Mouse (Mus musculus) T-helper 2 cell (primary cell): ENCODE results near the gene Ccnyl1.

Source experiments
- in situ Hi-C: fragments of 300-600 bp; cut with MboI, MseI; formaldehyde crosslinking; loops from one replicate; pipeline ENCODE4 v1.15.1; 2025; ENCODE audit warnings: high pct_unique_total_duplicates

The Ccnyl1 gene

DNA sequence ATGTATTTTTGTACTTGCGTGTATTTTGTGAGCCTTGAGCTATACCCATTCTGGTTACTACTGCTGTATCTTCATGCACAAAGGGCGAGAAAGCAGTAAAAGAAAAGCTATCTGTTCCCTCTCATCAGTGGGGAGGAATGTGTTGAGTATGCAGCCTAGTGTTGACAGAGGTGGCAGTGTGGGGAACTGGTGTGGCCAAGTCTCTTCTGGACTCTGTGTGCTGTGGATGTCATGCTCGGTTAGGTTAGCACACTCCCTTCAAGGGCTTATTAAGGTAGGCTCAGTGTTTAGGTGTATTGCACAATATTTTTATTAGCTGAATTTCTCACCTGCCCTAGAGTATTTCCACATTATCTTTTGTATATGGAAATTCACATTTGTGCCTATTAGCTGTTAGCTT lies 11.5 kb downstream of the Ccnyl1 start:
- in situ Hi-C loops = no loop called here

DNA sequence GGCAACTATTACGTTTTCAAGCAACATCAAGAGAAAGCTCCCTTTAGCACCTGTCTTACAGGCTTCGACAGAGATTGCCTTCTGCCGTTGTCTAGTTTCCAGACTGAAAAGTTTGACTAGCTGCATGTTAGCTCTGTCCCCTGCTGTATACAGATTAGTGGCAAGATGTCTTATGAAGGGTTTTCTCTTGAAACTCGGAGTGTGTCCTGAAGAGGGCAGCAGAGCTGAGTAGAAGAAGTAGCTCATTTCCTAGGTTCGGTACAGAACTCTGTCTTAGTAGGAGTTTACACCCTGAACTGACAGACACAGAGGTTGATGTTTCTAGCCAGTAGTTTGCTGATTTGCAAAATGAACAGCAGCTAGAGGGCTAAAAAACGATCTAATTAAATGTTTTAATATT lies 15.0 kb downstream of the Ccnyl1 start:
- in situ Hi-C loops = loop anchor here (5.0 kb wide), 1 partner anchor 83 kb away; no protein-coding TSS in a partner anchor

DNA sequence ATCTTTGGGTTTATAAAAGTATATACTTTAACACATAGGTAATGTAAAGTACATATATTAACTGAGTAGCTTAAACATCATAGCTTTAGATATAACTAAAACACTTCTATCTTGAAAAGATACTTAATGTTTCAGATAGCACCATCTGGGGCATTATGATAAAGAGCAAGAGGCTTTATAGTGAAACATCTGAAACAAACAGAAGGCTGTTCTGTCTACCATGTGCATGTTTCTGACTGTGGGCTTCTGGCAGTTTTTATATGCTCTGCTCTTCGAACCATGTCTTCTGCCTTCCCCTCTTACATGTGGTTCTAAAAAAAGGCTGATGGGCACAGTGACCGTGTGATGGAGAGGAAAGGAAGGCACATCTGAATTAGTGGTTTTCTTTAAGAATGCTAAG lies 16.4 kb downstream of the Ccnyl1 start:
- in situ Hi-C loops = loop anchor here (5.0 kb wide), 1 partner anchor 84 kb away; no protein-coding TSS in a partner anchor

DNA sequence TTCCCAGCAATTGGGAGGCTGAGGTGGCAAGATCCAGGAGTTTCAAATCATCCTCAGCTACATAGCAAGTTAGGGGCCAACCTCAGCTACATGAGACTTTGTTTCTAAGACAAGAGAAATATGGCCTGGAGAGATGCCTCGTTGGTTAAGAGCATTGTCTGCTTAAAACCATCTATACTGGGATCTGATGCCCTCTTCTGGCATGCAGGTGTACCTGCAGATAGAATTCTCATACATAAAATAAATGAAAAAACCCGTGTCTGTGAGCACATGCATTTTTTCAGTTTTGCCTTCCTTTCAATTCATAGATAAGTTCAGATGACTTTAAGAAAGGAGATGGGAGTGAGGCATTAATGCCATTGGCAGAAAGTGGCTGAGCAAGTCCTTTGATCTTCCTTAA lies 19.6 kb downstream of the Ccnyl1 start:
- in situ Hi-C loops = loop anchor here (5.0 kb wide), 1 partner anchor 88 kb away; no protein-coding TSS in a partner anchor

GRCm38 (mm10) chr1:64712006-64712760 lies 21.9 kb downstream of the Ccnyl1 start:
- in situ Hi-C loops = no loop called here

DNA sequence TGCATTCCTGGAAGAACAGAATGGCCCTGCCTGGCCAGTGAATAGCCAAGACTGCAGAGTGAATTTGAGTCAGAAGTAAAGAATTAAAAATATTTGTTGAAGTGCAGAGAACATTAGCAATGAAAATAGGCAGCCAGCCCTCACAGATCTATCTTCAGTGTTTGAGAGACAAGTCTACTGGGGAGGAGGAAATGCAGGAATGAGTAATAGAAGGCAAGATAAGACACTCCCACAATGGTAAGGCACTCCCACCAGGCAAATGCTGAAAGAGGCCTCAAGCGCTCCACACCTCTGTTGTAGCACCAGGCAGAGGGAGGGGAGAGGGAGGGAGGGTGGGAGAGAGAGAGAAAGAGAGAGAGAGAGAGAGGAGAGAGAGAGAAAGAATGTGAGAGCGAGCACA lies 25.2 kb downstream of the Ccnyl1 start:
- in situ Hi-C loops = no loop called here

DNA sequence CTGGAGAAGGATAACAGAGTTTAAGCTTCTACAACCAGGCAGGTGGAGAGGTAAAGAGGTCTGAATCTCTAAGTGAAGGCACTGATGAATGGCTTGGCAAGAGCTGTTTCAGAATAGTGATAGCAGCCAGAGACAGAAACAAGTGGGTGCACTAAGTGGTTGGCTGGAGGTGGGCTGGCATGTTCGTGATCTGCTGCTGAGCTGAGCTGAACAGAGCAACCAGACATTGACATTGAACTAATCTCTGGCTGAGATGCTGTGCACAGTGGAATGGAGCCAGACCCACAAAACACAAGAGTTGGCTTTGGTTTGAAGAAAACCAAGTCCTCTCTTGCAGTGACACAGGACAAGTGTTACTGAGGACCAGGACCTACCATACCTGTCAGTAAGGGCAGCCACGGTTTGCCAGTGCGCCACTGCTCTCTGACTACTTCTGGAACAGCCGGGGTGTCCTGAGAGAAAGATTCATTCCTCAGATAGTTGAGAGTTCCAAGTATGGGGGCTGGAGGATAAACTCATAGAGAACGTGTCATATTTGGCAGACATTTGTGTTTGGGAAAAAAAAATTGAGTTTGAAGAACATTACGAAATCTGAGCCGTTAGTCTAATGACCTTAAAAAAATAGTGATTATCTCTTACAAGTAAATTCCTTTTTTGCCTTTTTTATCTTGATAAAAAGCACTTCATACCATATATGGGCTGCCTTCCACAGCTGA lies 26.5 kb downstream of the Ccnyl1 start:
- in situ Hi-C loops = no loop called here

DNA sequence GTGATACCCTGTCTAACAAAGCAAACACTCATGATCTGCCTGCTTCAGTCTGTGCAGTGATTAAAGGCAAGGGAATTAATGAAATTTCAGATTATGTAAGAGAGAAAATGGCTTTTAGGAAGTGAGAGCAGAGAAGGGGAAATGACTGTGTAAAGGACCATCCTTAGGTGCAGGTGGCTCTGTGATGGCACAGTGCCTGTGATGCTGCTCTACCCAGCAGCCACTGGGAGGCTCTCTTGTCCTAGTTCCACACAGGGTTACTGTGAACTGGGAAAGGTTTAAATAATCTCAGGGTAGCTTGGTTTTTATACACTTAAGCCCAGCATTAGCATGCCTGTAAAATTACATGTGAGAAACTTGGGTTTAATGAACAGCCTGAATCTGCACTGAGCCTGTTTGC lies 27.2 kb downstream of the Ccnyl1 start:
- in situ Hi-C loops = no loop called here

GRCm38 (mm10) chr1:64721034-64721587 lies 30.9 kb downstream of the Ccnyl1 start:
- in situ Hi-C loops = no loop called here

- in situ Hi-C loops = no loop called here
Observed at GRCm38 (mm10) chr1:64730046-64730445, 39.8 kb downstream of the Ccnyl1 start.

DNA sequence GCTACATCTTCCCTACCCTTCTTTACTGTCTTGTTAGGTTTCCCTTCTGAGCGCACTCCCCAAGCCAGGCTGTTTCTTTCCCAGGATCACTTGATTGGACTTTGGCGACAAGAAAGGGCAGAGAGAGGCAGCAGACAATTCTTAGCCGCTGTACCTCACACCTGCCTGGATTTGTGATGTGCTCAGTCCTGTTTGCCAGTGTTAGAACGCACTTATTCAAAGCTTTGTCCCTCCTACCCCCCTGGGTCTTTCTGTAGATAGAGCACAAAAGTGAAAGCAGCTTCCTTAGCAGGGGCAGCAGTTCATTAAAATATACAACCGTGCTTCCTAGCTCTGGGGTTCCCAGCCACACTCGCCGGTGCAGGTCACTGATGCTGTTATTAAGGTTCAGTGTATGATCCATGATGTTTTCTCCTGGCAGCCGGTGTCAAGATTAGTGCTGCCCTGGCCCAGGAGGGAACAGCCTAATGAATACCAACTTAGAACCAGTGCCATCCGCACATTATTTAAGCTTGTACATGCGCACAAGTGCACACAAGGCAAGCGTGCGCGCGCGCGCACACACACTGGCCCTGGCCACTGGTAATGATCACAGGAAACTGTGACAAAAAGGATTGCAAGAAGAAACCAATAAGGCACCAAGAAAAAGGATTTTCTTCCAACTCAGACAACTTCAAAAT lies 41.2 kb downstream of the Ccnyl1 start:
- in situ Hi-C loops = no loop called here

DNA sequence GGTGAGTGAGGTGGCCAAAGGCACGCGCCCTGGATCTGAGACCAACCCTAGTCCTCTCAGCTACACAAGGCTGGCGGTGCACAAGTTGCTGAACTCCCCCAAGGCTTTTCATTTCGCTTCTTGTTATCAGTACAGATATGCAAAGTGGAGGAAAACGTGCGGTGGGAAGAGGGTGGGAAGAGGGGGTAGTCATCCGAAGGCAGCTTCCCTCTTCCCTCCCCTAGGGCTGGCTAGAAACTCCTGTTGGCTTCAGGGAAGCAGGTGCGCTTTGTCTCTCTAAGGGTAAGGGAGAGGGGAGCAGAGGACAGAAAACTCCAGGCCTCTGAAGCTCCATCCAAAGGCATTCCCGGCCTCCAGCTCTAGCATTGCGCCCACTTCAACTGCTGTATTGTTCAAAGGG lies 41.9 kb downstream of the Ccnyl1 start:
- in situ Hi-C loops = no loop called here

GRCm38 (mm10) chr1:64732637-64733200 lies 42.5 kb downstream of the Ccnyl1 start:
- in situ Hi-C loops = no loop called here

- in situ Hi-C loops = no loop called here
Observed at GRCm38 (mm10) chr1:64733453-64734245, 43.4 kb downstream of the Ccnyl1 start.

GRCm38 (mm10) chr1:64734771-64735750 lies 44.8 kb downstream of the Ccnyl1 start:
- in situ Hi-C loops = no loop called here

- in situ Hi-C loops = no loop called here
Observed at GRCm38 (mm10) chr1:64735781-64736680, 45.8 kb downstream of the Ccnyl1 start.

DNA sequence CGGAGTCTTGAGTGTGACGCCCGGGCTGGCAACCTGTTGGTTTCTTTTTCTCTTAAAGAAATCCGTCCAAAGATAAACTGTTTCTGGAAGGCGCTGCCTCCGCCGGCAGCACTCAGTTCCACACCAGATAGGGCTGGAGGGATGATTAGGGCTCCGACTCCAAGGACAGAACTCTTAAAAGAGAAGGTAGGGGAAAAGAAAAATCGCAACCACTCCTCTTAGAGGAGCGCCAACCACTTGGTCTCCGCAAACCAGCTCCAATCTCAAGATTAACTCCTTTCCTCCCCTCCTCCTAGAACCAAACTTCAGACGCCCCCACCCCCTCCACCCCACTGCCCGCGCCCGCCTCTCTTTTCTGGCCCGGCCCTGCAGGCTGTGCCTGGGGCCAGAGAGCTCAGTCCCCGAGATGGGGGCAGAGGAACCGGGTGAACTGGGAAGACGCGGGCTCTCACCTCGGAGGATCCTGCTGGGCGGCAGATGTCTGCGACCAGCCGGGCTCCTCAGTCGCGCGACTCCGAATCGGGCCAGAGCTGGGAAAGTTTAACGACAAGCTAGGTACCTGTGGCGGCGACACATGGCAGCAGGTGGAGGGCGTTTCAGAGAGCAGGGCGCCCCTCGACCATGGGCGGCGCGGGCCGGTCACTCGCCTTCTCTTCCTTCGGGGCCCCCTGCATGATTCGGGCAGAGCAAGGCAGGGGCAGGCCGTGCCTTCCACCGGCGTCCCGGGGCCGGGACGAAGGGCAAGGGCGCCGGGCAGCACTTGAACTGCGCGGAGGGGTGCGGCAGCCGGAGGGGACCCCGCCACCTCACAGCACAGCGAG lies 46.6 kb downstream of the Ccnyl1 start:
- in situ Hi-C loops = no loop called here
